Mouse (Mus musculus) ES-E14 (cell line): ENCODE measurements around the gene Six6. TPM values are rescaled to one million over a fixed set of nuclear protein-coding genes. Genes with fewer than 3 reads are reported as not detected.

Source experiments
- DNase-seq: peaks from one replicate; pipeline ENCODE4 v3.0.0-alpha.2; 2013; ENCODE audit warnings: low read depth, low spot score
- H3K27ac ChIP-seq: 2 replicates; pipeline ENCODE4 v1.5.1; 2012; ENCODE audit warnings: low read depth, mild to moderate bottlenecking, low read length, moderate library complexity, mixed read lengths; ENCODE audit not compliant: poor library complexity, insufficient read depth, severe bottlenecking
- H3K36me3 ChIP-seq: 2 replicates; pipeline ENCODE4 v1.6.1; 2012; ENCODE audit warnings: mild to moderate bottlenecking, low read length, moderate library complexity, mixed read lengths; ENCODE audit not compliant: control insufficient read depth, poor library complexity, insufficient read depth, severe bottlenecking
- H3K4me1 ChIP-seq, 2 experiments: fragments of 150-350 bp in 1 of 2; sonication (generic) in 1 of 2; 2 replicates each; pipeline ENCODE4 v1.6.1; 2012; ENCODE audit warnings: low read length in 2 of 2, mild to moderate bottlenecking in 1 of 2, mixed read lengths in 1 of 2; ENCODE audit not compliant: control insufficient read depth in 2 of 2, insufficient read depth in 2 of 2, poor library complexity in 1 of 2
- H3K4me3 ChIP-seq, 2 experiments: fragments of 150-350 bp in 1 of 2; sonication (generic) in 1 of 2; 2 replicates each; pipeline ENCODE4 v1.5.1; 2012; ENCODE audit warnings: low read length in 2 of 2, low read depth in 1 of 2, mild to moderate bottlenecking in 1 of 2, mixed read lengths in 1 of 2; ENCODE audit not compliant: insufficient read depth in 1 of 2, poor library complexity in 1 of 2, severe bottlenecking in 1 of 2
- H3K9ac ChIP-seq: 2 replicates; pipeline ENCODE4 v1.6.1; 2012; ENCODE audit warnings: low read depth, mild to moderate bottlenecking, low read length, mixed read lengths; ENCODE audit not compliant: poor library complexity, insufficient read depth, severe bottlenecking
- H3K9me3 ChIP-seq: fragments of 150-350 bp; sonication (generic); 2 replicates; pipeline ENCODE4 v1.6.1; 2012; ENCODE audit warnings: low read depth, mild to moderate bottlenecking, low read length; ENCODE audit not compliant: control insufficient read depth, insufficient read depth
- CHD2 ChIP-seq: IDR thresholded peaks from 2 replicates; pipeline ENCODE4 v1.6.1; 2014; ENCODE audit warnings: mild to moderate bottlenecking, low read depth, low read length, inconsistent platforms
- HCFC1 ChIP-seq: IDR thresholded peaks from 2 replicates; pipeline ENCODE4 v1.6.1; 2012; ENCODE audit warnings: low read length, inconsistent platforms, borderline replicate concordance; ENCODE audit not compliant: insufficient read depth
- MAFK ChIP-seq: IDR thresholded peaks from 2 replicates; pipeline ENCODE4 v1.6.1; 2014; ENCODE audit warnings: mild to moderate bottlenecking, low read depth, low read length, inconsistent platforms; ENCODE audit not compliant: insufficient read depth
- ZC3H11A ChIP-seq: IDR thresholded peaks from 2 replicates; pipeline ENCODE4 v1.6.1; 2012; ENCODE audit warnings: low read depth, mild to moderate bottlenecking, inconsistent platforms, low read length, borderline replicate concordance
- ZNF384 ChIP-seq: IDR thresholded peaks from 2 replicates; pipeline ENCODE4 v1.6.1; 2012; ENCODE audit warnings: low read depth, low read length, inconsistent platforms
- in situ Hi-C, 2 experiments: fragments of 600-800 bp; cut with MboI; formaldehyde crosslinking; loops; one replicate each; pipeline ENCODE4 v1.15.1; 2025; ENCODE audit warnings: low sequenced_read_pairs in 2 of 2, inconsistent platforms in 1 of 2; ENCODE audit not compliant: unreplicated experiment in 2 of 2
- total RNA-seq: library from RNA; depleted of rRNA; stranded (reverse); fragments of 300-350 nt; gene quantifications from 2 replicates; pipeline ENCODE4 v1.2.3, GENCODE M21; 2012

The Six6 gene
- total RNA-seq, 1 experiment, result not detected

- no peak for TF ChIP-seq CHD2
- TF ChIP-seq MAFK, result 0 out of 2 replicates have a peak, but pooled peaks have one; percentile 30
- 0 out of 4 replicates have a peak, but pooled peaks cover 0 to 2% of the 10 kb centered on the region in 2 experiments for H3K4me1 ChIP-seq
- no peak overlapping the region for H3K9ac ChIP-seq
- in situ Hi-C loops, result loop anchor here in 1 of 2 experiments (25.0 kb wide), 1 partner anchor 118 kb away; no protein-coding TSS in a partner anchor
- H3K4me3 ChIP-seq, result no peak overlapping the region
- no peaks in the 10 kb centered on the region for H3K9me3 ChIP-seq
- no peak for DNase-seq
- H3K36me3 ChIP-seq, result no peaks in the 10 kb centered on the region
- H3K27ac ChIP-seq, result no peak overlapping the region
Observed at GRCm38 (mm10) chr12:72954906-72955305, 15.2 kb downstream of the Six6 start.

GRCm38 (mm10) chr12:72957829-72958424 is 18.2 kb downstream of the Six6 start:
- no peak for DNase-seq
- Histone ChIP-seq H3K9me3 (no peaks in the 10 kb centered on the region), H3K36me3 (no peaks in the 10 kb centered on the region), H3K4me3 (no peak overlapping the region), H3K9ac (no peak overlapping the region), H3K4me1 (no peaks in the 10 kb centered on the region), H3K27ac (no peak overlapping the region)
- TF ChIP-seq MAFK (no peak), CHD2 (no peak), HCFC1 (no peak), ZNF384 (no peak), ZC3H11A (no peak)
- in situ Hi-C loops, result loop anchor here in 1 of 2 experiments (25.0 kb wide), 1 partner anchor 121 kb away; no protein-coding TSS in a partner anchor

GRCm38 (mm10) chr12:72958446-72958845 is 18.8 kb downstream of the Six6 start:
- TF ChIP-seq ZNF384 (no peak), CHD2 (no peak), ZC3H11A (no peak), MAFK (no peak), HCFC1 (no peak)
- Histone ChIP-seq H3K4me1 (no peaks in the 10 kb centered on the region), H3K9ac (no peak overlapping the region), H3K27ac (no peak overlapping the region), H3K9me3 (no peaks in the 10 kb centered on the region), H3K4me3 (no peak overlapping the region), H3K36me3 (no peaks in the 10 kb centered on the region)
- DNase-seq, result no peak
- in situ Hi-C loops, result loop anchor here in 1 of 2 experiments (25.0 kb wide), 1 partner anchor 121 kb away; no protein-coding TSS in a partner anchor

GRCm38 (mm10) chr12:72962761-72963160 is 23.1 kb downstream of the Six6 start:
- H3K4me3 ChIP-seq, result no peak overlapping the region
- no peaks in the 10 kb centered on the region for H3K9me3 ChIP-seq
- H3K27ac ChIP-seq, result no peak overlapping the region
- no peak overlapping the region for H3K9ac ChIP-seq
- H3K36me3 ChIP-seq, result no peaks in the 10 kb centered on the region
- H3K4me1 ChIP-seq, result no peaks in the 10 kb centered on the region
- peak; percentile 27; the same call in 1 of the 2 replicates for TF ChIP-seq ZC3H11A
- no peak for TF ChIP-seq ZNF384
- in situ Hi-C loops, result loop anchor here in 1 of 2 experiments (25.0 kb wide), 1 partner anchor 125 kb away; no protein-coding TSS in a partner anchor
- no peak for DNase-seq

GRCm38 (mm10) chr12:72967541-72967940 is 27.8 kb downstream of the Six6 start:
- TF ChIP-seq MAFK, result no peak
- no peak for TF ChIP-seq ZC3H11A
- TF ChIP-seq HCFC1, result no peak
- TF ChIP-seq CHD2, result no peak
- no peak for TF ChIP-seq ZNF384
- no peaks in the 10 kb centered on the region for H3K9me3 ChIP-seq
- in situ Hi-C loops, result loop anchor here (5.0 to 25.0 kb wide), 2 partner anchors 130 kb away; no protein-coding TSS in a partner anchor
- DNase-seq, result no peak
- no peak overlapping the region for H3K9ac ChIP-seq
- H3K4me1 ChIP-seq, result no peaks in the 10 kb centered on the region
- no peak overlapping the region for H3K4me3 ChIP-seq
- H3K36me3 ChIP-seq, result no peaks in the 10 kb centered on the region
- no peak overlapping the region for H3K27ac ChIP-seq
